Mouse (Mus musculus): ENCODE data around the gene Thsd7b.
"Not testable (repeated sequence)": the region's sequence is repeated elsewhere in the genome, so short reads cannot be mapped to it uniquely, and the experiment has no call there.

The Thsd7b gene

DNA sequence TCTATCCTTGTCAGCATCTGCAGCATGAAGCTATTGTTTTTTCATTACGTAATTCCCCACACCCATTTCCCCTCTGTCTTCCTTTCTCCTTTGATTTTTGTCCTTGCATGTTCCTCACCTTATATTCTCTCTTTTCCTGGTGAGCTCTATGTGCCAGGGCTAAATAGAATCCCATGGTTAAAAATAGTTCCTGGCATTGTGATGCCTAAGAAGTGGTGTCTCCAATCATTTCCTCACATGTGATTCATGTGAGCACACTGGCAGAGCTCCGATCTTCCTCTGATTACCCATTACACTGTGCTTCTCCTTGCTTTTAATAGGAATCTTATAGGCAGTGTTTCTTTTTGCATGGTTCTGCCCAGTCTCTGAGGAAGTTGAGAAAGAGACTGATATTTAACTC, 826.1 kb downstream of the Thsd7b start:
- DNase-seq (ENCODE audit: low read depth) = no peak

DNA sequence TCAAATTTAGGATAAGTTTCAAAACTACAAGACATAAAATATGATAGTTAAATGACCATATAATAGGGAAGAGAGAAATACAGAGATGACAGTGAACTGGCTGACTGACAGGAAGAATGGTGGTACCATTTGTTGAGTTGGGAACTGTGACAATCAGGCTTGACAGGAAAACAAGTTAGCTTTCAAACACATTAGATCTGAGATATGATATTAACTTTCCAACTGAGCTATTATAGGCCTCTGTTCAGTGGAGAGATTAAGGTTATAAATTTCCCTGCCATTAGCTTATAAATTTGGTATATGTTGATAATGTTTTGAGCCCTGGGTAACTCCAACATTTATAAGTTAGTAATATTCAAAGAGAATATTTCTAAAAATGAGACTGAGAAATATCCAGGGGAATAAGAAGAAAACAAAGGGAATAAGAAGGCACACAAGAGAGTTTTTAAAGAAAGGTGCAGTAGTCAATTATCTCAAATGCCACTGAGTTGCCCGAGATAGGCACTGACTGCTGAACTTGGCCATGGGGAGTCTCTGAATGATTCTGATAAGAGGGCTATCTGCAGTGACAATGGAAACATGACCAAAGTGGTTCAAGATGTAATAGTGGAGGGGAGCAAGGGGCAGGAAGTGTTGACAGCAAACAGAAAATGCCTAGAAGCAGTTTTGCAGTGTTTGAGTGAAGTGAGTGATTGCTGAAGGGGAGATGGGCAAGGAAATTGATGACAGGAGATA, 839.6 kb downstream of the Thsd7b start:
- DNase-seq (ENCODE audit: low read depth) = no peak

DNA sequence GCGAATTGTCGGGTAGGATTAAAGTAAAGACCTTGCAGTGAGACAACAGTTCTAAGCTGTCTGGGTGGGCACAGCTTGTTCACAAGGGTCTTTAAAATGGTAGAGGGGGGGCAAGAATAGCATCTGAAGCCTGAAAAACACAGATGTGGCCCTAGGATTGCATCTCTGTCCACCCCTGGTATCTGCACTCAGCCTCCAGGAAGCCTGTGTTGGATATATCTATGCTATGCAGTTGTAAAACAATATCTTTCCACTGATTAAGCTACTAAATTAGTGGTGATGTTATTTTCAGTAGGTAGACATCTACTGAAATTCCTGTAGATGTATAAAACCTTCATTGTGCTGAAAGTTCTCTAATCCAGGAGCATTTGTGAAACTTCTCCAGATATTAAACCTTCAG, 840.4 kb downstream of the Thsd7b start:
- no peak for DNase-seq (ENCODE audit: low read depth)

DNA sequence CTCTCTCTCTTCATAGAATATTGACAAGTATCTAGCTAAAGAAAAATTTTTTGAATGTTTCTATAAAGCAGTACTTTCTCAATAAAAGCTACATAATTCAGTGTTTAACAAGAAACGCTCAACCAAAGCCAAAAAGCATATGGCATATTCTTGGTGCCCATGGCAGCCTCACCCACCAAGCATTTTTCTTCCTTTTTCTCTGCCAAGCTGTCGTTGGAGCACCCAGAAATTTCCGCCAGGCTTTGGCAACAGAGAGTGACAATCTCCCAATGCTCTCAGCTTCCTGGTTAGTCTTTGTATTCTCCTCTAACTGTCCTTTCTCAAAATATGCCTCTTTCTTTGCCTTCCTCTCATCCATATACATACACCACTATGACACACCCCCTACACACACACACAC, 857.8 kb downstream of the Thsd7b start:
- no peak for DNase-seq (ENCODE audit: low read depth)

DNA sequence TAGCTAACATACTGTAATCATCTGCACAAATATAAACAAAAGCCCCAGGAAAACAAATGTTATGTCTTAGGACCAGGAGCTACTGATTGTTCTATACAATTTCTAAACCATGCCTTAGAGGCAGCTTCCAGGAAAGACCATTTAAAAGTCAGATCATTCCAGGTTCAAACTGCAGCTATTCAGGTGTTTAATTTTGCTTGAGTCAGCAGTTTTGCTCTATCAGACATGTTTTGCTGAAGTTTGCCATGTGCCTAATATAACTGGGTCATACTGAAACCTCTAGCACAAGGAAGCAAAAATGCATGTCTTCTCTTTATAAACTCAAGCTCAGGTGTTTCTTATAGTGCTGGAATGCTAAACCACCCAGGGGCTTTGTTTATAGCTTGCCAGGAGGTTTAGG, 893.1 kb downstream of the Thsd7b start:
- DNase-seq (ENCODE audit: low read depth) = no peak

DNA sequence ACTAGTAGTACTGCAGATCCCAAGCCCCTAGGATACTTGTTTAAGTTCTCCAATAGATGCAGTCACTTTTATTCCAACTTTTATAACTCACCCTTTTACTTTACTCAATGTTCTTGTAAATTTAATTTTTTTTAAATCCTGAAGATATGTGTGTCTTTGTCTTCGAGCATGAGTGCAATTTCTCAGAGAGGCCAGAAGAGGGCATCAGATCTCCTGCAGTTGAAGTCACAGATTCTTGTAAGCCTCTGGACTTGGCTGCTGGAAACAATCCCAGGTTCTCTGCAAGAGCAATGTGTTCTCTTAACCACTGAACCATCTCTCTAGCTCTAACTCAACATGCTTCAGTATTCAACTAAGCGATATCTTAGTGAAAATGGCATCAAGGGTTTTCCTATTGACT, 894.2 kb downstream of the Thsd7b start:
- no peak for DNase-seq (ENCODE audit: low read depth)

DNA sequence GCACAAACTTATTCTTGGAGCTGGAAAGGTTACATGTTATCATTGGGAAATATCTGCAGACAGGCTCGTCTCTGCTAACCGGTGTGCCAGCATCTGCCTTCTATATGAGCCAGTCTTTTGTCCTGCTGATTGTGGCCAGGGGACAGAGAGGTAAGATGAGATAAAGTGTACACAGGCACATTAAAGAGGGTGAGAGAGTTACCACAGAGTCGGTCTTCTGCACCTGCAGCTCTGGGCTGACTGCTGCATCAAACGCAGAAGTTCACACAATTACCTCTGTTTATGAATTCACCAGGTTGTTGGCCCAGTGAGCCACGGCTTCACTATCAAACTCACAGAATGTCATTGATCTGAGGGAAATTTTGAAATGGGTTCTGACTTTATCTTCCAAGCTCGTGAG, 896.8 kb downstream of the Thsd7b start:
- no peak for DNase-seq (ENCODE audit: low read depth)

DNA sequence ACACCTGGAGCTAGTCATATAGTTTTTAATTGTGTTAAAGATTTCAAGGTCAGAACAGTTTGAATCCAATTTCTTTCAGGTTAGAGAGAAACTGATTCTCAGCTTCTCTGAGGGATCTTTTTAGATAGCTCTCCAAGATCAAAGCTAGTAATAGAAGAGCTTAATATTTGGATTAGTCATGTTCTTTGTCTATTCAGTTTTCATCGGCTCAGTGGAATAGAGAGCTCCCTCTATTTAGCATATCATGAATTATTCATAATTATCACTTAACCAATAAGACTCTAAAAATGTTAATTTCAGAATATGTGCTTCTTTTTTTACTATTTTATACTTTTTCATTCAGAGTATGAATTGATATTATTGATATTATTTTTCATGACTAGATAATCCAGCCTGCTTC, 897.2 kb downstream of the Thsd7b start:
- DNase-seq (ENCODE audit: low read depth) = no peak

DNA sequence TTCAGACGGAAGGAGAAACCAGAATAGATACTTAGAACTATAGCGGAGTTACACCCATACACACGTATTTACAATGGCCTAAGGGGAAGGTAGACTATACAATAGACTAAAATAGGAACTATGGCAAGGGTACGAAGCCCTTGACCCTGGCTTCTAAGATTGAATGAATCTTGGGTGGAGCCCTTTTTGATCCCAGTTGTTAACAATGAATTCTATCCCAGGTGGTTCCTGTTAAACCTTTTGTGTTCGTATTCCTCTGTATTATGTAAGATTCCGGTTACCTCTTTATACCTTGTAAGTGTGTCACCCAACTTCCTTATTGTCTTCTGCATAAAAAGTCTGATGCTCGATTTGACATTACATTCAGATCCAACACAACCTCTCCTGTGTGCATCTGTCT, 913.7 kb downstream of the Thsd7b start:
- DNase-seq (ENCODE audit: low read depth) = not testable (repeated sequence)

DNA sequence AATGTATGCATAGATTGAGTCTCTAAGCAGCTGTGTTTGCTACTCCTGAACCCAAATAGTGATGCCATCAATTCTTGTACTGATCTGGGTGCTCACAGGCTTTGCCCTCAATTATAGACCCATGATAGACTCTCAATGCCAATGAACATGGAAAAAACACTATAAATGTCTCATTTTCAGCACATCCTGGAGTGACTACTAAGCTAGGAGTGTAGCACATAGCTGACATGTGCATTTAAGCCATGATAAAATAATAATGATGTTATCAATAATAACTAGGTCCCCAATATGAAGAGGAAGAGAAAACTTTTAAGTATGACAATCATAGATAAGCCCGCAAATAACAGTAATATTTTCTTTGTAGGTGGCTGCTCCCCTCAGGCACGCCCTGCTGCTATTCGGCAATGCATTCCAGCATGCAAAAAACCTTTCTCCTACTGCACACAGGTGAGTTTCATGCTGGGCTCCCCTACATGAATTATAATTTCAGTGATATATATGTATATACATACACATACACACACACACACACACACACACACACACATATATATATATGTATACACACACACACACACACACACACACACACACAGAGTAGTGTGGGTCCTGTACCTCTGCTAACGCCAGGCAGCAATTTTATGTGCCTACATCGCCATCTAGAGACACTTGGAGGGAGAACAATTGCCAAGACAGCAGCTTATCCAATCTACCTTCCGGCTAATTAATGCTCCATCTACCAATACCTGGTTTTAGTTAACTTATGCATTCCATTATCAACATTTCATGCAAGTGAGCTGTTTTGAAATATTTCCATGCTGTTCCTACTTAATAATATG, 919.3 kb downstream of the Thsd7b start:
- no peak for DNase-seq (ENCODE audit: low read depth)

DNA sequence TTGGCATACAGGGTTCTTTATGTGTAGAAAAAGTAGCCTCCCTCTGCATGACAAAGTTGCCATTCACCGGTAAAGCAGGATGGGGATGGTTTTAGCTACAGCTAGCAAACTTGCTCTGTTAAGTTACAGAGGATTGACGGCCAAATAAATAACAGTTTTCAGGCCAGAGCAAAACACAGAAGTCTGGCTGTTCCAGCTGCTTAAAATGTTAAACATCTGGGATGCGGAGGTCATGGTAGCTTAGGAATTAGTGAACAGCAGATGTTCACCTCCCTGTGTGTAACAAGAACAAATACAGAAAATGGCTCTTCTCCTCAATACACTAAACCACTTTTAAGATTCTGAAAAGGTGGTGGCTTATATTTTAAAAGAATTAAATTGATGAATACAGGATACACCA, 944.3 kb downstream of the Thsd7b start:
- DNase-seq (ENCODE audit: low read depth) = no peak

DNA sequence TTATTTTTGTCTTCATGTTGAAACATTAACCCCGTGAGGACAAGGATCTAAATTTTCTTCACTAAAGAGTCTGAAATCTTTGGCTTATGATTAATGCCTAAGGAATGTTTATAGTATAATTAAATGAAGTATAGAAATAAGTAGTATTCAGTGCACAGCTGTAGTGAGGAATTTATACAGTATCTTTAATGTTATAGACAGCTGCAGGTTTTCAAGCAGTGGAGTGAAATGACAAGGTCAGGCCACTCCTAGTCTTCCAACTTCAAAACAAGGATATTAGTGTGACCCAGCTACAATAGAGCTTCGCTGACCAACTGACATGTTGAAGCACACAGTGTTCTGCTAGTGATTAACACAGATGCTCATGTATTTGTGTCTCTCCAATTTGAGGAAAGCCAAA, 949.8 kb downstream of the Thsd7b start:
- no peak for DNase-seq (ENCODE audit: low read depth)

DNA sequence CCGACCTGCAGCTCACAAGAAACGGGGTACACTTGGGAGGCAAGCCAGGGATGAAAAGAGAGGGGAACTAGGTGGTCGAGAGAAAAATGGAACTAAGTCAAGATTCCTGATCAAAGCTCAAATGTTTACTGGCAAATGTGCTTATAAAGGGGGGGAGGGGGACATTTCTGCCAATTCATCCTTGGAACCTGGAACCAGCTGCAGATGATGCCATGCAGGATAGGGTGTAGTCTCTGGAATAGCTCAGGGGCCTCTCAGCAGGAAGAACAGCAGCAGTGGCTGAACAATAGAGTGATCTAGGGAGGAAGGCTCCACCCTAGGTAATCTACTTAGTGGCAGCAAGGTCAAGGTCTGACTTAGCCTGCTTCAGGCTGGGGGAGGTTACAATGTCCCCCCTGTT, 972.5 kb downstream of the Thsd7b start:
- DNase-seq (ENCODE audit: low read depth) = no peak

DNA sequence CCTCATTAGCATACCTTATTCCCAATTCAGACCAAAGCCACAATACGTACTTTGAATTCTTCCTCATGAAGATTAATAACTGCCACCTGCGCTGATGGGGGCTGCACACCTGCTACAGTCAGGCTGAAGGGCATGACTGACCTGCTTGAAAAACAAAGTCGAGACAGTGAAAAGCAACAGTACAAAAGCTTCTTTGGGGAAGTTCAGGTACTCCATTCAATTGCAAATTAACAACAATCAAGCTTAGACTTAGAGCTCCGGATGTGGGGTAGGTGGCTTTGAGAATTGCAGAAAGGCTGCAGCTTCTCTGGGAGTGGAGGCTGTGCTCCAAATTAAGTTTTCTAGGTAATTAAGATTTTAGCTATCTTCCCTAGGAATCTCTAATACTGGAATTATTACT, 973.2 kb downstream of the Thsd7b start:
- not testable (repeated sequence) for DNase-seq (ENCODE audit: low read depth)

DNA sequence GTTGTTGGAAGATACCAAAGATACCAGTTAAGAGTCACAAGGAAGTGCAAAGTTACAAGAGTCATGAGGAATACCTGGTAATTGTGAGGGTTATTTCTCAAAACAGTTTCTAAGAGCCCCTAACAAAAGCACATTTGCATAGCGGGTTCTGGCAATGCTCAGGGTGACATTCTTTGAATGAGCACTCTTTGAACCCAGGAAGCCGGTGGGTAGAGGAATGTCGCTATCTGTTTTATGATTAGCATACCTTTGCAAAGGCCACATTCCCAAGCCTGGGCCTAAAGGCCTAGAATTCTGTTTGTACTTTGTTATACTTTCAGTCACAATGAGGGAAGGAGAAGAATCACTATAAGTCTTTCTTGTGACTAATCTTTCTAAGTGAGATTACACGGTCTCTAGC, 973.8 kb downstream of the Thsd7b start:
- not testable (repeated sequence) for DNase-seq (ENCODE audit: low read depth)

DNA sequence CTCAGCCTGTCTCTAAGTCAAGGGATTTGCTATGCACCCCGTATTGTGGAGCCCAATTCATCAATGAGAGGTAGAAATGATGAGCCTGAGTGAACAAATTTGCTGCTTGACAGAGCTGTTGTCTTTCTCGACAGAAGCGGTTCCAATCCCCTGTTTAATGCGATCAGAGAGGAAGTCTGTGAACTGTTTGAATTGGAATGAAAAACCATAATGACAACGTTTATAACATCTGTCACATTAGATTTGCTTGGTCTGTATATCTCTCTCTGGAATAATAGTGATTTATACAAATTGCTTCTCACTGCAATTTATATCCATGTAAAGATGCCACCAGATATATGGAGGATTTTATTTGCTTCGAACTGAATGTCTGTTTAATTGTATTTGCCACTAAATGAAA, 988.9 kb downstream of the Thsd7b start:
- DNase-seq (ENCODE audit: low read depth) = no peak
